Mouse (Mus musculus) cerebellum, adult 2 months (tissue): ENCODE results near the gene Pipox.

Source experiments
- CTCF ChIP-seq: fragments of 200-500 bp; IDR thresholded peaks from 2 replicates; pipeline ENCODE4 v1.5.1; 2011; ENCODE audit warnings: low read depth, mild to moderate bottlenecking, control low read depth, low read length, moderate library complexity, borderline replicate concordance; ENCODE audit not compliant: insufficient read depth
- POLR2A ChIP-seq: fragments of 200-500 bp; IDR thresholded peaks from 2 replicates; pipeline ENCODE4 v1.6.1; 2011; ENCODE audit warnings: low read length, control low read depth, borderline replicate concordance; ENCODE audit not compliant: insufficient read depth

GRCm38 (mm10) chr11:77854641-77855040 lies 39.3 kb downstream of the Pipox start:
- TF ChIP-seq CTCF (no peak), POLR2A (no peak)
